Mouse (Mus musculus) liver, embryonic 14.5 days (tissue): Measurements from ENCODE around the gene Prr15.

Experiments used
- CTCF ChIP-seq: IDR thresholded peaks from 2 replicates; pipeline ENCODE4 v1.5.1; 2016; ENCODE audit warnings: antibody characterized with exemption, low read depth, control low read depth
- EP300 ChIP-seq: IDR thresholded peaks from 2 replicates; pipeline ENCODE4 v1.6.1; 2016; ENCODE audit warnings: antibody characterized with exemption, low read depth

- TF ChIP-seq CTCF (no peak), EP300 (no peak)
Observed at GRCm38 (mm10) chr6:54364406-54365136, 38.9 kb downstream of the Prr15 start.
